Mouse (Mus musculus): ENCODE results near the gene Otulin. TPM values are rescaled to one million over a fixed set of nuclear protein-coding genes. Genes with fewer than 3 reads are reported as not detected.

Gene Otulin
- polyA plus RNA-seq, 1 experiment = 23.7 TPM

- no peak for TF ChIP-seq CTCF (IDR thresholded peaks at IDR 0.05; ENCODE audit: borderline replicate concordance, extremely low read depth, insufficient read depth, insufficient read length)
- no peak for TF ChIP-seq POLR2A (IDR thresholded peaks at IDR 0.05; ENCODE audit: borderline replicate concordance, extremely low read depth, insufficient read depth, insufficient read length, poor library complexity, severe bottlenecking)
- DNase-seq (ENCODE audit: low read depth) = no peak
Observed at GRCm38 (mm10) chr15:27496596-27497299, 133.7 kb downstream of the Otulin start.

- peak; percentile 46 for DNase-seq (ENCODE audit: low read depth)
- TF ChIP-seq CTCF (IDR thresholded peaks at IDR 0.05; ENCODE audit: borderline replicate concordance, extremely low read depth, insufficient read depth, insufficient read length) (no peak), POLR2A (IDR thresholded peaks at IDR 0.05; ENCODE audit: borderline replicate concordance, extremely low read depth, insufficient read depth, insufficient read length, poor library complexity, severe bottlenecking) (no peak)
Observed at GRCm38 (mm10) chr15:27495981-27496401, 134.5 kb downstream of the Otulin start.

- no peak for DNase-seq (ENCODE audit: low read depth)
- TF ChIP-seq POLR2A (IDR thresholded peaks at IDR 0.05; ENCODE audit: borderline replicate concordance, extremely low read depth, insufficient read depth, insufficient read length, poor library complexity, severe bottlenecking) (no peak), CTCF (IDR thresholded peaks at IDR 0.05; ENCODE audit: borderline replicate concordance, extremely low read depth, insufficient read depth, insufficient read length) (no peak)
Observed at GRCm38 (mm10) chr15:27493516-27493915, 137.0 kb downstream of the Otulin start.

- DNase-seq (ENCODE audit: low read depth) = no peak
Observed at GRCm38 (mm10) chr15:27492734-27493133, 137.8 kb downstream of the Otulin start.

More at GRCm38 (mm10) chr15:27492734-27493133, 137.8 kb downstream of the Otulin start:
- TF ChIP-seq POLR2A (IDR thresholded peaks at IDR 0.05; ENCODE audit: borderline replicate concordance, extremely low read depth, insufficient read depth, insufficient read length, poor library complexity, severe bottlenecking) (no peak), CTCF (IDR thresholded peaks at IDR 0.05; ENCODE audit: borderline replicate concordance, extremely low read depth, insufficient read depth, insufficient read length) (no peak)

Other genes with a start within 250 kb of the Otulin start
- 34.5 and 35.9 TPM in 2 replicates for gene Ank, start 164.0 kb downstream of the Otulin start, polyA plus RNA-seq (2012; rRNA removed)
- 3.6 and 4.9 TPM in 2 replicates for gene Otulinl, start 50.9 kb upstream of the Otulin start, polyA plus RNA-seq (2012; rRNA removed)